Mouse (Mus musculus) heart, adult 8-10 months (tissue): ENCODE results near the gene Gm29427. TPM values are rescaled to one million over a fixed set of nuclear protein-coding genes. Genes with fewer than 3 reads are reported as not detected.
"Not testable (repeated sequence)": the region's sequence is repeated elsewhere in the genome, so short reads cannot be mapped to it uniquely, and the experiment has no call there.

Experiments used
- DNase-seq: peaks from one replicate; pipeline ENCODE4 v3.0.0; 2022; ENCODE audit warnings: low spot score
- total RNA-seq, 4 experiments: library from RNA; stranded (reverse); gene quantifications; 2 replicates each; pipeline ENCODE4 v1.2.4; 2022

The Gm29427 gene
- total RNA-seq, 4 experiments from 2014 or later: not detected

GRCm38 (mm10) chr1:130678551-130678950 lies 37.0 kb downstream of the Gm29427 start:
- no peak for DNase-seq

GRCm38 (mm10) chr1:130663576-130663975 lies 52.0 kb downstream of the Gm29427 start:
- not testable (repeated sequence) for DNase-seq

- DNase-seq: no peak
These were observed 54.1 kb downstream of the Gm29427 start, which contains the start of gene C4bp for GRCm38 (mm10) chr1:130661454-130661853. Gene C4bp, minus strand, starts transcription at chr1:130661632.

GRCm38 (mm10) chr1:130659641-130660040 lies 56.0 kb downstream of the Gm29427 start:
- DNase-seq: not testable (repeated sequence)

- no peak for DNase-seq
These were observed 71.5 kb downstream of the Gm29427 start for GRCm38 (mm10) chr1:130644103-130644502.

GRCm38 (mm10) chr1:130640967-130641366 lies 74.6 kb downstream of the Gm29427 start:
- DNase-seq: no peak

GRCm38 (mm10) chr1:130633761-130634410 lies 81.7 kb downstream of the Gm29427 start:
- DNase-seq: peak; percentile 48

GRCm38 (mm10) chr1:130633316-130633715 lies 82.3 kb downstream of the Gm29427 start:
- DNase-seq: no peak

GRCm38 (mm10) chr1:130629521-130629920 lies 86.1 kb downstream of the Gm29427 start, which contains the start of gene Zp3r:
Gene Zp3r, minus strand, starts transcription at chr1:130629621.
- no peak for DNase-seq

Other genes with a start within 250 kb of the Gm29427 start
- not detected for gene Zp3r, start 86.2 kb downstream of the Gm29427 start, total RNA-seq
- not detected for gene C4bp, start 54.2 kb downstream of the Gm29427 start, total RNA-seq
- 1 to 10 TPM; 3.1 to 4.5 (median 4.0) TPM for gene Yod1, start 1.5 kb upstream of the Gm29427 start, total RNA-seq
- 100 to 1,000 TPM in 1 of 4 experiments, 10 to 100 TPM in 3; 79.2 to 109 (median 83.8) TPM for gene Pfkfb2, start 13.5 kb upstream of the Gm29427 start, total RNA-seq
- gene AA986860, start 16.2 kb upstream of the Gm29427 start, total RNA-seq: under 1 TPM; 0.30 to 0.69 (median 0.36) TPM
- under 1 TPM; 0.14 to 0.38 (median 0.22) TPM for gene Fcamr, start 85.1 kb upstream of the Gm29427 start, total RNA-seq
- under 1 TPM in 1 of 4 experiments, not detected in 3; 0.23 TPM for gene Pigr, start 110.9 kb upstream of the Gm29427 start, total RNA-seq
- 1 to 10 TPM in 1 of 4 experiments, under 1 TPM in 3; 0.47 to 1.1 (median 0.62) TPM for gene Fcmr, start 149.9 kb upstream of the Gm29427 start, total RNA-seq
- gene Il24, start 171.7 kb upstream of the Gm29427 start, total RNA-seq: not detected
- gene Il20, start 195.7 kb upstream of the Gm29427 start, total RNA-seq: not detected
- not detected for gene Il19, start 224.3 kb upstream of the Gm29427 start, total RNA-seq